Mouse (Mus musculus) frontal cortex, postnatal 10 days (tissue): ENCODE data around the gene Wnt9b.
"Not testable (repeated sequence)": the region's sequence is repeated elsewhere in the genome, so short reads cannot be mapped to it uniquely, and the experiment has no call there.

Source experiments
- DNase-seq, 2 experiments: peaks; one replicate each; pipeline ENCODE4 v3.0.0; 2022; ENCODE audit warnings: low spot score in 2 of 2, mixed read lengths in 1 of 2

Wnt9b gene

GRCm38 (mm10) chr11:103749306-103750089 lies at the start of gene Wnt9b:
Wnt9b (minus strand) TSS chr11:103749821.
- no peak for DNase-seq

GRCm38 (mm10) chr11:103789951-103790350 lies 40.3 kb upstream of the Wnt9b start:
- no peak for DNase-seq

GRCm38 (mm10) chr11:103780152-103780551 lies 30.5 kb upstream of the Wnt9b start:
- DNase-seq = no peak

GRCm38 (mm10) chr11:103774228-103774530 lies 24.6 kb upstream of the Wnt9b start:
- DNase-seq = no peak

- no peak for DNase-seq
Observed at GRCm38 (mm10) chr11:103773387-103774227, 24.0 kb upstream of the Wnt9b start, which contains the start of gene Wnt3. Wnt3 (plus strand) TSS chr11:103774150.

GRCm38 (mm10) chr11:103772505-103773386 lies 23.1 kb upstream of the Wnt9b start:
- no peak for DNase-seq

GRCm38 (mm10) chr11:103771160-103771817 lies 21.7 kb upstream of the Wnt9b start:
- no peak for DNase-seq

GRCm38 (mm10) chr11:103765556-103766011 lies 16.0 kb upstream of the Wnt9b start:
- DNase-seq = no peak

- no peak for DNase-seq
Observed at GRCm38 (mm10) chr11:103764601-103765000, 15.0 kb upstream of the Wnt9b start.

GRCm38 (mm10) chr11:103763410-103764163 lies 14.0 kb upstream of the Wnt9b start:
- DNase-seq = peak in 1 of 2 experiments; percentile 37

- DNase-seq = not testable (repeated sequence)
Observed at GRCm38 (mm10) chr11:103760891-103761290, 11.3 kb upstream of the Wnt9b start.

- no peak for DNase-seq
Observed at GRCm38 (mm10) chr11:103760101-103760500, 10.5 kb upstream of the Wnt9b start.

GRCm38 (mm10) chr11:103758706-103759105 lies 9.1 kb upstream of the Wnt9b start:
- DNase-seq = peak in 1 of 2 experiments; percentile 57

- DNase-seq = no peak
Observed at GRCm38 (mm10) chr11:103758054-103758453, 8.4 kb upstream of the Wnt9b start.

- no peak for DNase-seq
Observed at GRCm38 (mm10) chr11:103750612-103751011, 991 bp upstream of the Wnt9b start.

- no peak for DNase-seq
Observed at GRCm38 (mm10) chr11:103735046-103735781, 14.4 kb downstream of the Wnt9b start.

- no peak for DNase-seq
Observed at GRCm38 (mm10) chr11:103734411-103735045, 15.1 kb downstream of the Wnt9b start.

- DNase-seq = no peak
Observed at GRCm38 (mm10) chr11:103733961-103734360, 15.7 kb downstream of the Wnt9b start.

- no peak for DNase-seq
Observed at GRCm38 (mm10) chr11:103733069-103733468, 16.6 kb downstream of the Wnt9b start.
